21 mouse cellular contexts compared by ENCODE assay signal in the genomic region with DNA sequence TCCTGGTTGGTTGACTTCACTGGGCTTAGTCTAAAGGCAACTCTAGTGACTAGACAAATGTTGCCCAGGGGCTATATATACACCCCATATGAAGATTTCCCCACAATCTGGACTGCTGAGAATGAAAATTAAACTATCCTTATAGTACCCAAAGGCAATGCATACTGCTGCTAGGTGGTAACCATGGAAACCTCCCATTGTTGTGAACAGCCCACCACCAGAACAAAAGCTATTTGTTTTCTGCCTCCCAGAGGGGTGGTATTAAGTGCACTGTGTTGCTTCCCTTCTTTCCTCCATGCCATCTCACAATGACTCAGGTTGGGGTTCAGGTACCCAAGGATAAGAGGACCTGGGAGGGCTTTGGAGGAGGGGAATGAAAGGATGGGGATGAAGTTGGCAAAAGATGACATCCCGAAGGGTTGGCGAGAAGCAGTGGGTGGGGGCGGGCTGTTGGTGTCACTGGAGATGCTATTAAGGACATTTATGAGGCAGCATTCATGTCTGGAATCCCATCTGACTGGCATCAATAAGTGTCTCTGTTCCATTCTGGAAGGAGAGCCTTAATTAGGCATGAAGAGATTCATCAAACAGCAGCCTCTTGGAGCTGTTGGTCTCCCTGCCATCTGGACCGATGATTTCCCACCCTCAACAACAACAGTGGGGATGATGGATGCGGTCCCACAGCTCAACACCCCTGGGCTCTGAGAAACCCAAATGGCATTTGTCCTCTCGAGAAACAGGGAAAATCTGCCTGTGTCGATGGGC.
A peak's percentile ranks its signal among the peaks of the same experiment; 100 is the strongest.
DNase-seq lines count a peak whose midpoint lies in the region; ATAC-seq lines count a peak whose summit lies in the region.
"Had no signal": no experiment of that assay in that cellular context is flagged by ENCODE, and none has a peak within 500 bp of the region (broad histone marks: within the 10 kb centered on the region; RNA-seq: fewer than 3 reads in every experiment).

No protein-coding gene starts in this region.

- 0 out of 2 replicates have a peak, but pooled peaks have one; percentile 39 for ATAC-seq in midbrain, embryonic 11.5 days (ENCODE audit: low FRiP score)
- no peak for ATAC-seq in midbrain, embryonic 13.5 days
- ATAC-seq in hindbrain, embryonic 13.5 days (ENCODE audit: low FRiP score), result peak; percentile 72
- peak; percentile 78 for ATAC-seq in neural tube, embryonic 12.5 days (ENCODE audit: low FRiP score, low read depth)
- ATAC-seq in intestine, embryonic 16.5 days, result no peak
- ATAC-seq: activated CD4-positive, CD25-positive, alpha-beta regulatory T cell, adult 4 months; inflammation-experienced regulatory T-cells, adult 6 months; liver, embryonic 12.5 days had no signal

- no peak for DNase-seq in midbrain, embryonic 11.5 days (ENCODE audit: low spot score, missing footprints)
- DNase-seq in embryo, embryonic 11 days, result peak; percentile 39
- DNase-seq in right cerebral cortex, adult 18-20 months, result no peak
- DNase-seq in thymus, postnatal 10 days (ENCODE audit: low spot score in 2 of 2), result no peak
- DNase-seq: gastrocnemius, postnatal 25 days; heart, postnatal 10 days; kidney, adult 9 months; lung, embryonic 14.5 days; lung, postnatal 4 days; thymus, postnatal 36 days had no signal

- no peak overlapping the region for H3K27ac ChIP-seq in midbrain, embryonic 11.5 days (ENCODE audit: low read depth, low read length)
- no peak overlapping the region for H3K27ac ChIP-seq in midbrain, embryonic 13.5 days
- H3K27ac ChIP-seq in hindbrain, embryonic 13.5 days, result peak overlapping the region; percentile 78
- H3K27ac ChIP-seq in neural tube, embryonic 12.5 days, result no peak overlapping the region; the same call in 1 of the 2 replicates
- H3K27ac ChIP-seq in intestine, embryonic 16.5 days (ENCODE audit: low read length), result no peak overlapping the region
- H3K27ac ChIP-seq: embryonic facial prominence, embryonic 10.5 days; heart, embryonic 10.5 days; left cerebral cortex, adult 2 months; liver, embryonic 12.5 days; midbrain, embryonic 12.5 days had no signal

- H3K36me3 ChIP-seq in midbrain, embryonic 11.5 days (ENCODE audit: control insufficient read depth, insufficient read depth, low read length), result peaks cover 14% of the 10 kb centered on the region; the same call in 1 of the 2 replicates
- H3K36me3 ChIP-seq in midbrain, embryonic 13.5 days, result peaks cover 41% of the 10 kb centered on the region
- H3K36me3 ChIP-seq in hindbrain, embryonic 13.5 days, result peaks cover 37% of the 10 kb centered on the region
- H3K36me3 ChIP-seq in neural tube, embryonic 12.5 days, result peaks cover 22% of the 10 kb centered on the region
- H3K36me3 ChIP-seq in intestine, embryonic 16.5 days (ENCODE audit: control insufficient read depth, insufficient read depth, low read length), result no peaks in the 10 kb centered on the region
- H3K36me3 ChIP-seq: liver, embryonic 12.5 days had no signal

- H3K4me3 ChIP-seq in midbrain, embryonic 11.5 days (ENCODE audit: low read depth, low read length), result no peak overlapping the region
- no peak overlapping the region for H3K4me3 ChIP-seq in midbrain, embryonic 13.5 days (replicated peaks)
- no peak overlapping the region for H3K4me3 ChIP-seq in hindbrain, embryonic 13.5 days
- no peak overlapping the region for H3K4me3 ChIP-seq in neural tube, embryonic 12.5 days
- no peak overlapping the region for H3K4me3 ChIP-seq in intestine, embryonic 16.5 days (ENCODE audit: low read length)
- H3K4me3 ChIP-seq: embryonic facial prominence, embryonic 10.5 days; heart, embryonic 10.5 days; left cerebral cortex, adult 2 months; liver, embryonic 12.5 days; midbrain, embryonic 12.5 days had no signal

- WGBS in midbrain, embryonic 11.5 days, result 92% methylated on average over 7 of the region's 7 CpGs
- WGBS in midbrain, embryonic 13.5 days, result 77% methylated on average over 7 of the region's 7 CpGs
- WGBS in hindbrain, embryonic 13.5 days, result 36% methylated on average over 7 of the region's 7 CpGs
- WGBS in neural tube, embryonic 12.5 days, result 20% methylated on average over 7 of the region's 7 CpGs
- whole genome bisulfite sequencing in intestine, embryonic 16.5 days, result 79% methylated on average over 7 of the region's 7 CpGs

- H3K9me3 ChIP-seq in midbrain, embryonic 11.5 days (ENCODE audit: control insufficient read depth, low read length), result no peaks in the 10 kb centered on the region
- no peaks in the 10 kb centered on the region for H3K9me3 ChIP-seq in midbrain, embryonic 13.5 days
- no peaks in the 10 kb centered on the region for H3K9me3 ChIP-seq in hindbrain, embryonic 13.5 days
- H3K9me3 ChIP-seq in neural tube, embryonic 12.5 days, result no peaks in the 10 kb centered on the region
- H3K9me3 ChIP-seq in intestine, embryonic 16.5 days (ENCODE audit: control insufficient read depth, low read length), result no peaks in the 10 kb centered on the region
- H3K9me3 ChIP-seq: embryonic facial prominence, embryonic 10.5 days; heart, embryonic 10.5 days; liver, embryonic 12.5 days; midbrain, embryonic 12.5 days had no signal

- H3K4me2 ChIP-seq in midbrain, embryonic 11.5 days, result no peak overlapping the region
- no peak overlapping the region for H3K4me2 ChIP-seq in midbrain, embryonic 13.5 days (replicated peaks)
- H3K4me2 ChIP-seq in hindbrain, embryonic 13.5 days, result no peak overlapping the region
- H3K4me2 ChIP-seq in neural tube, embryonic 12.5 days (replicated peaks), result no peak overlapping the region
- no peak overlapping the region for H3K4me2 ChIP-seq in intestine, embryonic 16.5 days (ENCODE audit: low read depth, low read length)
- H3K4me2 ChIP-seq: liver, embryonic 12.5 days; lung, embryonic 14.5 days; midbrain, embryonic 12.5 days had no signal

- no peaks in the 10 kb centered on the region for H3K27me3 ChIP-seq in midbrain, embryonic 11.5 days (ENCODE audit: control insufficient read depth, insufficient read depth, low read length)
- no peaks in the 10 kb centered on the region for H3K27me3 ChIP-seq in midbrain, embryonic 13.5 days
- H3K27me3 ChIP-seq in hindbrain, embryonic 13.5 days, result no peaks in the 10 kb centered on the region
- H3K27me3 ChIP-seq in neural tube, embryonic 12.5 days (replicated peaks), result no peaks in the 10 kb centered on the region
- no peaks in the 10 kb centered on the region for H3K27me3 ChIP-seq in intestine, embryonic 16.5 days (replicated peaks; ENCODE audit: control insufficient read depth, insufficient read depth, low read length)
- H3K27me3 ChIP-seq: liver, embryonic 12.5 days; midbrain, embryonic 12.5 days had no signal

- no peaks in the 10 kb centered on the region; the same call in 1 of the 2 replicates for H3K4me1 ChIP-seq in midbrain, embryonic 11.5 days (ENCODE audit: control insufficient read depth, insufficient read depth, low read length)
- H3K4me1 ChIP-seq in midbrain, embryonic 13.5 days (replicated peaks), result peaks cover 32% of the 10 kb centered on the region
- peaks cover 45% of the 10 kb centered on the region for H3K4me1 ChIP-seq in hindbrain, embryonic 13.5 days (replicated peaks)
- H3K4me1 ChIP-seq in neural tube, embryonic 12.5 days, result peaks cover 27% of the 10 kb centered on the region
- H3K4me1 ChIP-seq in intestine, embryonic 16.5 days (ENCODE audit: control insufficient read depth, insufficient read depth, low read length), result peaks cover 6% of the 10 kb centered on the region; the same call in 1 of the 2 replicates
- H3K4me1 ChIP-seq: liver, embryonic 12.5 days had no signal

- no peak overlapping the region for H3K9ac ChIP-seq in midbrain, embryonic 11.5 days (ENCODE audit: low read length)
- no peak overlapping the region for H3K9ac ChIP-seq in midbrain, embryonic 13.5 days (replicated peaks)
- no peak overlapping the region for H3K9ac ChIP-seq in hindbrain, embryonic 13.5 days
- no peak overlapping the region for H3K9ac ChIP-seq in neural tube, embryonic 12.5 days
- no peak overlapping the region for H3K9ac ChIP-seq in intestine, embryonic 16.5 days (ENCODE audit: low read depth, low read length)
- H3K9ac ChIP-seq: liver, embryonic 12.5 days; lung, embryonic 14.5 days; midbrain, embryonic 12.5 days had no signal

Comparison
In these comparisons a context has a peak if more than half of its experiments do, and no peak if none do; other contexts are left out.
1. ATAC-seq: peak in midbrain, embryonic 11.5 days (single experiment), hindbrain, embryonic 13.5 days (single experiment) and neural tube, embryonic 12.5 days (single experiment); none in midbrain, embryonic 13.5 days (single experiment) and intestine, embryonic 16.5 days (single experiment).